Mouse (Mus musculus): ENCODE data around the gene Gpd1.
"Not testable (repeated sequence)": the region's sequence is repeated elsewhere in the genome, so short reads cannot be mapped to it uniquely, and the experiment has no call there.

Gene Gpd1

DNA sequence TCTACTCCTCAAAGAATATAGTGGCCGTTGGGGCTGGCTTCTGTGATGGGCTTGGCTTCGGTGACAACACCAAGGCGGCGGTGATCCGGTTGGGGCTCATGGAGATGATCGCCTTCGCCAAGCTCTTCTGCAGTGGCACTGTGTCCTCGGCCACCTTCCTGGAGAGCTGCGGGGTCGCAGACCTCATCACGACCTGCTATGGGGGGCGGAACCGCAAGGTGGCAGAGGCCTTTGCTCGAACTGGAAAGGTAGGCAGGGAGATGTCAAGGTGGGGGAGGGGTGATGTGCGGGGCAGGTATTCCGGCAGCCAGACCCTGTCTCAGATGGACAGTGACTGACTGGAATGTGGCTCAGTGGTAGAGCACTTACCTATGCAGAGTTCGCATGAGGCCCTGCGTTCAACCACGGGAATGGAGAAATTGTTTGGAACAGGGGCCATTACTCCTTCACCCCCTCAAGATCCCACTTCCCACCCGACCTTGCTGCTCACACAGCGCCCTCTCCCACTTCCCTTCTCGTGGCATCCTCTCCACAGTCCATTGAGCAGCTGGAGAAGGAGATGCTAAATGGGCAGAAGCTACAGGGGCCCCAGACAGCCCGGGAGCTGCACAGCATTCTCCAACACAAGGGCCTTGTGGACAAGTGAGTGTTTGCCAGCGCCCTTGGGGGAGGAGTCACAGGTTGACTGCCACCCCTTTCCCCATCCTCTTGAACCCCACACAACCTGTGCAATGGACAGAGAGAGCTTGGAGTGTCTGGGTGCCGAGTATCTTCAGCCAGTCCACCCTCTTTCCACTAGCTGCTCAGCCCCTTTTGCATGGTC lies 4.8 kb downstream of the Gpd1 start:
- DNase-seq (ENCODE audit: low read depth), result no peak

DNA sequence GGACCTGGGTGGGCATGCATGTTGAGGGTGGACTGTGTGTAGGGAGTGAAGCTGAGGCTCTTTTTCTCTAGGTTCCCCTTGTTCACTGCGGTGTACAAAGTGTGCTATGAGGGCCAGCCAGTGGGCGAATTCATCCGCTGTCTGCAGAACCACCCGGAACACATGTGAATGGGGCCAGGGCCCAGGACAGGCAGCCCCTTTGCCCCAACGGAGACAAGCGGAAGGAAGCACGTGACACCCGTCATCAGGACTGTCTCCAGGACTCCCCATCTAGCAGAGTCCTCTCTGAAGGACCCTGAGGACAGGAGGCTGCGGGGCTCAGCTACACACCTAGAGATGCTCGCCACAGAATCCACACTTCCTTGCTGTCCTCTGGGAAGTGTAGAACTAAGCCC lies 5.8 kb downstream of the Gpd1 start:
- DNase-seq (ENCODE audit: low read depth), result no peak

DNA sequence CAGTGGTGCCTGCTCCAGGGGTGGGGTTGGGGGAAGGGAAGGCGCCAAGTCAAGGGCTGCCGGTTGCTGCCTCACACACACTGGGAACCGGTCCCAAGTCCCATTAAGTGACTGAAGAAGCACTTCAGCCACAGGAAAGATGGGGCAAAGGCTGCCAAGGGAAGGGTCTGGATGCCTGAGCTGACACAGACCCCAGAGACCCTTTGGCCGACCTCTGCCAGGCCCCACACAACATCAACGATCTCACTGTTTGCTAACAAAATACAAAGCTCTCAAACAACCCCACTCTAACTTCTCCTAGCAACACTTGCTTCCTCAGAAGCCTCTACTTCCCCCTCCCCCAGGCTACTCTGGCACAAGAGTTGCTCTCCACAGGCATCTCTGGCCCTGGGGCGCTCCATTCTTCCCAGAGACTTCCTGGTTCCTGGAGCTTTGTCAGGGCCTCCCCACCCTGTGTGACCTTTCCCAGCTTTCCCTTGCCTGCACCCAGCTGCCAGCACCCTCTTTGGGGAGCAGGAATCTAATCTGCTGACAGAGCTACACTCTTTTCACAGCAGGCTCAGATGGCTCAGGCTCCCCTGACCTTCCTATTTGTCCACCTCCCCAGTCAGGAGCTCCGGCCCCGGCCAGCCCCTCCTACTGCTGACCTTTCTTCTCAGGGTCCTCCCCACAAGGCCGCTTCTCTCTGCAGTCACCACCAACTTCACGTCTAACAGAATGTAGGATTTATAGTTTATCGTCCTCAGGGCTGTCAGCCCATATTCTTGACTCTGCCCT lies 6.4 kb downstream of the Gpd1 start:
- DNase-seq (ENCODE audit: low read depth), result no peak

GRCm38 (mm10) chr15:99724292-99725021 lies 7.1 kb downstream of the Gpd1 start:
- DNase-seq (ENCODE audit: low read depth), result peak; percentile 72

DNA sequence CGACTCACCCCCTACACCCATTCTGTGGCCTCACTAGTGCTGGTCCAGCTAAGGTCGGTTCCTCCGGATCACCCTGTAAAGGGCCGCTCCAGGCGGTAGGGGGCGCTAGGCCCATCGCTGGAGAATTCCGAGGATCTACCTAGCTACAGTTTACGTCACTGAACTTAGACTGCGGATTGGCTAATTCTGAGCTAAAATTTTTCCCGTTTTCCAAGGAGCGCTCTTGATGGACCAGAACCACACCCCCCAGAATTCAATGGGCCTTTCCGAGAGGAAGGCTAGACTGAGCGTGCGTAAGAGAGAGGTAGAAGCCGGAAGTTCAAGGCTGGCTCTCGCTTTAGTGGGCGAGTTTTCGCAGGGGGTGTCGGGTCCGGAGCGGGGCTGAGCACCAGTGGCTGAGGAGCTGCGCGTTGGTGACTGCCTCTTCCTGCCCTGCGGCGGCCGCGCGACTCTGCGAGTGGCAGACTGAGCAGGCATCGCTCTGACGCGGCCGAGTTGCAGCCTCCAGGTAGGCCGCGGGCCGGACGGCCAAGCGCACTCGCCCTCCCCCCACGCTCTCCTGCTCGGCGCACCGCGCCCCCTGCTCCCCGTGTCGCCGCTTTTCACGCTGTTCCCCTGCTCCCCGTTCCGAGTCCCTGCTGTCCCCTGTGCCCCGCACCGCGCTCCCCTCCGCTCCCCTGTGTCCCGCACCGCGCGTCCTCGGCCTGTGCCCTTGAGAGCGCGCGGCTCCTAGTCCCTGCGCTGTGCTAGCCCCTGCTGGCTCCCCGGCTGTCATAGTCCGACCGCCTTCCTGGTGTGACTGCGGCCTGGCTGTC lies 8.2 kb downstream of the Gpd1 start, which contains the start of gene Cox14:
Cox14 (plus strand) TSS at position 278 of the 815 bp plus-strand sequence.
- DNase-seq (ENCODE audit: low read depth), result peak; percentile 98

- peak; percentile 28 for DNase-seq (ENCODE audit: low read depth)
Measured at GRCm38 (mm10) chr15:99726549-99726948, 9.2 kb downstream of the Gpd1 start.

DNA sequence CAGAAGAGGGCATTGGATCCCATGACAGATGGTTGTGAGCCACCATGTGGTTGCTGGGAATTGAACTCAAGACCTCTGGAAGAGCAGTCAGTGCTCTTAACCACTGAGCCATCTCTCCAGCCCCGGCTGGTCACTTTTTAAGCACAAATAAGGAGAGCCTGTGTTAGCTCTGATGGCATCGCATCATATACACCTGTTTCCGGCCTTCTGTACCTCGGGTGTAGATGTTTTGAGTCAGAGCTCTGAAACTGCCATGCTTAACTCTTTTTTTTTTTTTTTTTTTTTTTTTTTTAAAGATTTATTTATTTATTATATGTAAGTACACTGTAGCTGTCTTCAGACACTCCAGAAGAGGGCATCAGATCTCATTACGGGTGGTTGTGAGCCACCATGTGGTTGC lies 9.7 kb downstream of the Gpd1 start:
- not testable (repeated sequence) for DNase-seq (ENCODE audit: low read depth)

DNA sequence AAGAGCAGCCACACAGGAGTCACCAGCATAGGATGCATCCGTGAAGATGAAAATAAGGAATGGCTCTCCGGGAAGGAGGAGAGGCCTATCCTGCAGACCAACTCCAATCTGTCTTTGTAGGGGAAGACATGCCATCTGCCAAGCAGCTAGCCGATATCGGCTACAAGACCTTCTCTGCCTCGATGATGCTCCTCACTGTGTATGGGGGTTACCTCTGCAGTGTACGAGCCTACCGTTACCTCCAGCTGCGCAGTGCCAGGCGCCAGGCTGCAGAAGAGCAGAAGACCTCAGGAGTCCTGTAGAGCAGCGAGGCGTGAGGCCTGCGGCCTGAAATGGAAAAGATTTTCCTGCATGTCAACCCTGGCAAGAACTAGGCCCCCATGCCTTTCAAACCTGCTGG lies 10.2 kb downstream of the Gpd1 start:
- DNase-seq (ENCODE audit: low read depth), result no peak

DNA sequence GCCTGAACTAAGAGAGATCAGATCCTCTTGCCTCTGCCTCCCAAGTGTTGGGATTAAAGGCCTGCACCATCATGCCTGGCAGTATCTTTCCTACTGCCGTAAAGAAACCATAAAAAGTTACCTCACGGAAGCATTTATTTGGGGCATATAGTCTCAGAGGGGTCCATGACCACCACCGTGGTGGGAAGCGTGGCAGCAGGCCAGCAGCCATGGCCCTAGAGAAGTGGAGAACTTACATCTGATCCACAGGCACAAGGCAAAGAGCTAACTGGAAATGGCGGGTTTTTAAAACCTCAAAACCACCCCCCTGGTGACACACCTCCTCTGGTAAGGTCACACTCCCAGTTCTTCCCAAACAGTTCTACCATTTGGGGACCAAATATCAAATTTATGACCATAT lies 10.9 kb downstream of the Gpd1 start:
- DNase-seq (ENCODE audit: low read depth), result no peak

DNA sequence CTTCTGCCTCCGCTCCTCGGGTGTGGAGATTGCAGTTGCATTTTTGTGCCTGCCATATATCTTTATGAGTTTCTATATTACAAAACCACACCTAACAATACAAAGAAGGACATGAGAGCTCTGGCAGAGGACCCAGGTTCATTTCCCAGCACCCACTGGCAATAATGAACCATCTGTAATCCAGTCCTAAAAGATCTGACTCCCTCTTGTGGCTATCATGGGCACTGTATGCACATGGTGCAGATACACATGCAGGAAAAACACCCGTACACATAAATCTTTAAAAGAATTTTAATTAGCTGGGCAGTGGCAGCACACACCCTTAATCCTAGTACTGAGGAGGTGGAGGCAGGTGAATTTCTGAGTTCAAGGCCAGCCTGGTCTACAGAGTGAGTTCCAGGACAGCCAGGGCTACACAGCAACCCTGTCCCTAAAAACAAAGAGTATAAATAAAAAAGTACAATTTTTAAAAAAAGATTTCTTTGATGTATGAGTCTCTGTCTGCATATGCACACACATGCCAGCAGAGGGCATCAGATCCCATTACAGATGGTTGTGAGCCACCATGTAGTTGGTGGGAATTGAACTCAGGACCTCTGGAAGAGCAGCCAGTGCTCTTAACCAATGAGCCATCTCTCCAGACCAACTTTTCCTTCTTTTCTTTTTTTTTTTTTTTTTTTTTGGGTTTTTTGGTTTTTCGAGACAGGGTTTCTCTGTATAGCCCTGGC lies 11.9 kb downstream of the Gpd1 start:
- DNase-seq (ENCODE audit: low read depth), result peak; percentile 56

- DNase-seq (ENCODE audit: low read depth), result no peak
Measured at GRCm38 (mm10) chr15:99731167-99731566, 13.9 kb downstream of the Gpd1 start.

DNA sequence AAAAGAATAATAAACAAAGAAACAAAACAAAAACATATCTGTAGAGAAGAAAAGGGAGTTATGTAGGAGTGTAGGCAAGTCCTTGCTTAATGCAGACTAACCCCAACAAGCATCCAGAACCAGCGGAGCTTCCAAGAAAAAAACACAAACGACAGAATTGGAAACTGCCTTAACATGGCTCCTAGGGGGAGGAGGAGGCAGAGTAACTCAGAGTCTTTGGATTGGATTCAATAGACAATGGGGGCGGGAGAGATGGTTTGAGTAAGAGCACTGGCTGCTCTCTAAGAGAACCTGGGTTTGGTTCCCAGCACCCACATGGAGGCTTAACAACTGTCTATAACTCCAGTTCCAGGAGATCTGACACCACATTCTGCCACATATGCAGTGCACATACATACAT lies 14.4 kb downstream of the Gpd1 start:
- DNase-seq (ENCODE audit: low read depth), result no peak

GRCm38 (mm10) chr15:99733186-99733585 lies 15.9 kb downstream of the Gpd1 start:
- DNase-seq (ENCODE audit: low read depth), result no peak

GRCm38 (mm10) chr15:99735631-99736030 lies 18.3 kb downstream of the Gpd1 start:
- DNase-seq (ENCODE audit: low read depth), result no peak

- DNase-seq (ENCODE audit: low read depth), result no peak
Measured at GRCm38 (mm10) chr15:99736675-99737074, 19.4 kb downstream of the Gpd1 start.

GRCm38 (mm10) chr15:99740229-99740628 lies 22.9 kb downstream of the Gpd1 start:
- no peak for DNase-seq (ENCODE audit: low read depth)

DNA sequence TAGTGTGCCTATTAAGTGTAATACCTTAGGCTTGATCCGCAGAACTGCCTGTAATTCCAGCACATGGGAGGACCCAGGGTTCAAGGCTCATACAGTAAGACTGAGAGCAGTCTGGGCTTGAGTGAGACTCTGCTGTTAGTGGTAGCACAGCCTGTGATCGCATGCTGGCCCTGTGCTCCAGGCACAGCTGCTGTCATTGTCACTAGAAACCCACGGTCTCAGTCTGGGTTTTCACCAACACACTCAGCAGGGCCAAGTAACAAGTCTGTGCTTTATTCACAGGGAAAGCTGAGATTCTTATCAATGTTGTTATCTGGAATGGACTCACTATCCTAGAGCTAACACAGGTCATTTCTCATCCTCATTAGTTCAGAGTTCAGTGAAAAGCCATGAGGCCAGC lies 36.9 kb downstream of the Gpd1 start:
- DNase-seq (ENCODE audit: low read depth), result no peak

DNA sequence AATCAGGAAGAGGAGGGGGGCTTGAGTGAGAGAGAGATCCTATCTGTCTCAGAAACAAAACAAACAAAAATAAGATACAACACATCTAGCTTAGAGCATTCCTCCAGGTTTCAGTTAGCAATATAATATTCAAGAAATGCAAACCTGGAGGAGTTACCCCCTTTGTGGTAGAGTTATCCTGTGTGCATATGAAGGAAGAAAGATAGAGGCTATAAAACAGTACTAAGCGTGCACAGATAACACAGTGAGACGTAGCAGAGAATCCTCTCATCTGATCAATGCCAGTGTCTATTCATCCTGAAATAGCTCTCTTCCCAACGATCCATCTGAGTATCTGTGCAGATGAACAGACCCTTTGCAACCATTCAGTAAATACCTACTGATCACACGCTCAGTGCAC lies 50.2 kb downstream of the Gpd1 start:
- DNase-seq (ENCODE audit: low read depth), result no peak

DNA sequence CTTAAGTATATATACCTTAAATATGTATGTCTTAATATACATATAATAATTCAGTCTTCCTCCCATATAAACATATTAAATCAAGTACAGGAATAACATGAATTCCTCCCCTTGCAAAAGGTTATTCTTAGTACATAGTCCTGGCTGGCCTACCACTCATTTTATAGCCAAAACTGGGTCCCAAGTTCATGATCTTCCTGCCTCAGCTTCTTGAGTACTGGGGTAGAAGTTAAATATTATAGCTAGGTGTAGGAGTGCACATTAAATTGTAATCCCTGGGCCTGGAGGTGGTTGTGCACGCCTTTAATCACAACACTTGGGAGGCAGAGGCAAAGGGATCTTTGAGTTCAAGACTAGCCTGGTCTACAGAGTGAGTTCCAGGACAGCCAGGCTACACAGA lies 51.4 kb downstream of the Gpd1 start:
- no peak for DNase-seq (ENCODE audit: low read depth)

DNA sequence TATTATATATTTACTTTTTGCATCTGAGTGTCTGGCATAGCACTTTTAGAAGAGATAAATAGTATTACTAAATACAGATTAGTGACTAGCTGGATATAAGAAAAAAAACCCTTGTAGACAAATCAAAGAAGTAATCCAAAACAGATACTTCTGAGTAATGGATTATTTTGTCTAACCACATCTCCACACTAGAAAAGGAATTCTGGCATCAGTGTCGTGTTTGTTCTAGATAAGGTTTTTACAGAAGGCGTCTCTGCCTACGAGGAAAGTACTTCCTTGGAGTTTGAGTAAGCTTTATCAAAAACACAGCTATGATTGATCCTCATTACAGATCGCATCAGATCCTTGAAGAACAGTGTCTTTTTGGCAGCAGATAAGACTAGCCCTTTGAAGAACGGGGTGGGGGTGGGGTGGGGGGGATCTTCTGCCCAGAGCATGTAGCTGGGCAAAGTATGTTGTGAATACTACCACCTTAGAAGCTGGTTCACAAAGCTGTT lies 53.7 kb downstream of the Gpd1 start:
- no peak for DNase-seq (ENCODE audit: low read depth)
